Mouse (Mus musculus): ENCODE measurements around the gene Lsm2. TPM values are rescaled to one million over a fixed set of nuclear protein-coding genes. Genes with fewer than 3 reads are reported as not detected.
"Not testable (repeated sequence)": the region's sequence is repeated elsewhere in the genome, so short reads cannot be mapped to it uniquely, and the experiment has no call there.

Gene Lsm2
- polyA plus RNA-seq, 1 experiment: 88.2 TPM

GRCm38 (mm10) chr17:35000717-35001451, 19.2 kb downstream of the Lsm2 start, which contains the start of gene Vars:
Gene Vars (plus strand): TSS chr17:35000987.
- H3K27ac ChIP-seq (ENCODE audit: insufficient read depth, low read depth, low read length): peak within 1 kb of the TSS; percentile 98
- no peaks in the 10 kb centered on the region for H3K36me3 ChIP-seq (ENCODE audit: control insufficient read depth, insufficient read depth, low read length)
- H3K27me3 ChIP-seq (replicated peaks; ENCODE audit: control insufficient read depth, insufficient read depth, low read length): no peaks in the 10 kb centered on the region
- under 1% methylated on average over 82 of the region's 83 CpGs for whole genome bisulfite sequencing
- peak; percentile 91 for DNase-seq
- TF ChIP-seq POLR2A (IDR thresholded peaks at IDR 0.05; ENCODE audit: low read depth, low read length) (no peak), CTCF (conservative IDR thresholded peaks at IDR 0.05; ENCODE audit: insufficient read depth, insufficient read length, low read depth, low read length) (no peak)
- H3K4me1 ChIP-seq (ENCODE audit: control insufficient read depth, insufficient read depth, low read length): no peaks in the 10 kb centered on the region
- H3K4me3 ChIP-seq (ENCODE audit: insufficient read depth, low read depth, low read length): peak within 1 kb of the TSS; percentile 79

- no peak for TF ChIP-seq POLR2A (IDR thresholded peaks at IDR 0.05; ENCODE audit: low read depth, low read length)
- no peak for TF ChIP-seq CTCF (conservative IDR thresholded peaks at IDR 0.05; ENCODE audit: insufficient read depth, insufficient read length, low read depth, low read length)
- no peaks in the 10 kb centered on the region for H3K27me3 ChIP-seq (replicated peaks; ENCODE audit: control insufficient read depth, insufficient read depth, low read length)
- DNase-seq: peak; percentile 30
- peak overlapping the region; percentile 79 for H3K4me3 ChIP-seq (ENCODE audit: insufficient read depth, low read depth, low read length)
- under 1% methylated on average over 35 of the region's 35 CpGs for WGBS
- no peaks in the 10 kb centered on the region for H3K36me3 ChIP-seq (ENCODE audit: control insufficient read depth, insufficient read depth, low read length)
- H3K27ac ChIP-seq (ENCODE audit: insufficient read depth, low read depth, low read length): peak overlapping the region; percentile 6
- H3K4me1 ChIP-seq (ENCODE audit: control insufficient read depth, insufficient read depth, low read length): no peaks in the 10 kb centered on the region
These were observed 19.9 kb downstream of the Lsm2 start for GRCm38 (mm10) chr17:35001452-35002152.

GRCm38 (mm10) chr17:35002153-35002865, 20.6 kb downstream of the Lsm2 start:
- TF ChIP-seq POLR2A (IDR thresholded peaks at IDR 0.05; ENCODE audit: low read depth, low read length) (no peak), CTCF (conservative IDR thresholded peaks at IDR 0.05; ENCODE audit: insufficient read depth, insufficient read length, low read depth, low read length) (no peak)
- WGBS: 20% methylated on average over 12 of the region's 12 CpGs
- no peaks in the 10 kb centered on the region for H3K27me3 ChIP-seq (replicated peaks; ENCODE audit: control insufficient read depth, insufficient read depth, low read length)
- H3K4me1 ChIP-seq (ENCODE audit: control insufficient read depth, insufficient read depth, low read length): no peaks in the 10 kb centered on the region
- no peak overlapping the region for H3K27ac ChIP-seq (ENCODE audit: insufficient read depth, low read depth, low read length)
- DNase-seq: no peak
- H3K4me3 ChIP-seq (ENCODE audit: insufficient read depth, low read depth, low read length): peak overlapping the region; percentile 79
- no peaks in the 10 kb centered on the region for H3K36me3 ChIP-seq (ENCODE audit: control insufficient read depth, insufficient read depth, low read length)

GRCm38 (mm10) chr17:35003022-35003838, 21.6 kb downstream of the Lsm2 start:
- Histone ChIP-seq H3K27me3 (replicated peaks; ENCODE audit: control insufficient read depth, insufficient read depth, low read length) (no peaks in the 10 kb centered on the region), H3K4me1 (ENCODE audit: control insufficient read depth, insufficient read depth, low read length) (no peaks in the 10 kb centered on the region), H3K36me3 (ENCODE audit: control insufficient read depth, insufficient read depth, low read length) (no peaks in the 10 kb centered on the region), H3K27ac (ENCODE audit: insufficient read depth, low read depth, low read length) (no peak overlapping the region), H3K4me3 (ENCODE audit: insufficient read depth, low read depth, low read length) (no peak overlapping the region)
- TF ChIP-seq POLR2A (IDR thresholded peaks at IDR 0.05; ENCODE audit: low read depth, low read length) (no peak), CTCF (conservative IDR thresholded peaks at IDR 0.05; ENCODE audit: insufficient read depth, insufficient read length, low read depth, low read length) (no peak)
- 60% methylated on average over 9 of the region's 9 CpGs for WGBS
- DNase-seq: no peak

- no peaks in the 10 kb centered on the region for H3K4me1 ChIP-seq (ENCODE audit: control insufficient read depth, insufficient read depth, low read length)
- no peak overlapping the region for H3K27ac ChIP-seq (ENCODE audit: insufficient read depth, low read depth, low read length)
- DNase-seq: no peak
- no peaks in the 10 kb centered on the region for H3K36me3 ChIP-seq (ENCODE audit: control insufficient read depth, insufficient read depth, low read length)
- H3K27me3 ChIP-seq (replicated peaks; ENCODE audit: control insufficient read depth, insufficient read depth, low read length): no peaks in the 10 kb centered on the region
- H3K4me3 ChIP-seq (ENCODE audit: insufficient read depth, low read depth, low read length): no peak overlapping the region
- WGBS: 96% methylated on average over 17 of the region's 17 CpGs
- no peak for TF ChIP-seq CTCF (conservative IDR thresholded peaks at IDR 0.05; ENCODE audit: insufficient read depth, insufficient read length, low read depth, low read length)
- TF ChIP-seq POLR2A (IDR thresholded peaks at IDR 0.05; ENCODE audit: low read depth, low read length): no peak
These were observed 22.5 kb downstream of the Lsm2 start for GRCm38 (mm10) chr17:35004075-35004717.

- Histone ChIP-seq H3K27ac (ENCODE audit: insufficient read depth, low read depth, low read length) (no peak overlapping the region), H3K27me3 (replicated peaks; ENCODE audit: control insufficient read depth, insufficient read depth, low read length) (no peaks in the 10 kb centered on the region), H3K4me3 (ENCODE audit: insufficient read depth, low read depth, low read length) (no peak overlapping the region), H3K4me1 (ENCODE audit: control insufficient read depth, insufficient read depth, low read length) (no peaks in the 10 kb centered on the region), H3K36me3 (ENCODE audit: control insufficient read depth, insufficient read depth, low read length) (no peaks in the 10 kb centered on the region)
- TF ChIP-seq CTCF (conservative IDR thresholded peaks at IDR 0.05; ENCODE audit: insufficient read depth, insufficient read length, low read depth, low read length) (no peak), POLR2A (IDR thresholded peaks at IDR 0.05; ENCODE audit: low read depth, low read length) (no peak)
- DNase-seq: no peak
- WGBS: 96% methylated on average over 10 of the region's 10 CpGs
These were observed 23.5 kb downstream of the Lsm2 start for GRCm38 (mm10) chr17:35005158-35005557.

GRCm38 (mm10) chr17:35005902-35006301, 24.2 kb downstream of the Lsm2 start:
- H3K27ac ChIP-seq (ENCODE audit: insufficient read depth, low read depth, low read length); H3K27me3 ChIP-seq (replicated peaks; ENCODE audit: control insufficient read depth, insufficient read depth, low read length); H3K4me1 ChIP-seq (ENCODE audit: control insufficient read depth, insufficient read depth, low read length); DNase-seq; H3K36me3 ChIP-seq (ENCODE audit: control insufficient read depth, insufficient read depth, low read length); H3K4me3 ChIP-seq (ENCODE audit: insufficient read depth, low read depth, low read length): not testable (repeated sequence)
- WGBS: 91% methylated on average over 4 of the region's 5 CpGs

All from kidney, adult 2 months (tissue).